8 mouse cellular contexts compared by ENCODE assay signal in the genomic region with DNA sequence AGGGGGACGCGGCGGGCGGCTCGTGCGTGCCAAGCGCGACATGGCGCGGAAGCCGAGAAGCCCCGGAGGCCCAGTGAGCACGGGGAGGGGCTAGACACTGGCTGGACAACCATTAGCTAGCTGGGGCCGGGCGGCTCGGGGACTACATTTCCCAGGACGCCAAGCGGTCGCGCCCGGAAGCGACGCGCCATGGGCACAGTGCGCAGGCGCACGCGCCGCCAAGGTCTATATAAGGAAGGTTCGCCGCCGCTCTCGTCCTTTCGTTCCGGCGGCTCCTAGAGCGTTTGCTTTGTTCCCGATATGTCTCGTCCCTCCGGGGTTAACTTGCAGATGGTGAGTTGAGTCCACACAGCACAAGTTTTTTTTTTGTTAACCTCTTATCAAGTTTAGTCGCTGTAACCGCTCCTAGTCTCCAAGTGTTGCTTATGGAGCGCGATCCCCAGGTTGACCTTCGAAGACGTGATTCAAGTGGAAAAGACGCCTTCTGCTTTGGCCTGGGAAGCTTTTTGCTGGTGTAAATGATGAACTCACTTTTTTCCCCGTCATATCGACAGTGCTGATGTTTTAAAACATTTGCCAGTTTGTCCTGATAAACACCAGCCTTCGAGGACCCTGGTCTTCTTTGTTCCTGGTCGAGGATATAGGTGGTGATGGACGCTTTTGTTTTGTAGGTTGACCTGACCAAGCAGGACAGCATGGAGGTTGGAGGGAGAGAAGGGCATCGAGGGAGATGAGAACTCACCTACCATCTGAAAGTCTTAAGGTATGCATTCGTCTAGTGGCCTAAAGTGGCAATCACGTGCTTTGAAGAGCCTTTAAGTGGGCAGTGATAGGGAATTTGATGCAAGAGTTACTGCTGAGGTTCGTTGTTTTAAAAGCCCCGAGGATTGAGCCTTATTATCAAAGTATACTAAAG. TPM values are rescaled to one million over a fixed set of nuclear protein-coding genes. Genes with fewer than 3 reads are reported as not detected.
DNase-seq lines count a peak whose midpoint lies in the region; ATAC-seq and TF ChIP-seq lines count a peak whose summit lies in the region.

TSS of gene Znfx1 (minus strand) at position 51 of the 916 bp plus-strand sequence.

- H3K4me1 ChIP-seq in E14TG2a.4 (replicated peaks; ENCODE audit: low read depth, low read length) = peaks cover 46% of the 10 kb centered on the region
- peaks cover 18% of the 10 kb centered on the region for H3K4me1 ChIP-seq in forebrain, embryonic 14.5 days (ENCODE audit: control insufficient read depth, insufficient read depth, low read length)
- peaks cover 46% of the 10 kb centered on the region for H3K4me1 ChIP-seq in neural tube, embryonic 15.5 days

- H3K27ac ChIP-seq in forebrain, embryonic 14.5 days (ENCODE audit: low read depth, low read length) = peak within 1 kb of the TSS; percentile 90
- H3K27ac ChIP-seq in neural tube, embryonic 15.5 days (replicated peaks) = peak within 1 kb of the TSS; percentile 95

- no peaks in the 10 kb centered on the region for H3K27me3 ChIP-seq in E14TG2a.4 (ENCODE audit: insufficient read depth, low read length)
- H3K27me3 ChIP-seq in forebrain, embryonic 14.5 days (replicated peaks; ENCODE audit: control insufficient read depth, insufficient read depth, low read length) = no peaks in the 10 kb centered on the region
- H3K27me3 ChIP-seq in neural tube, embryonic 15.5 days (replicated peaks) = no peaks in the 10 kb centered on the region

- peaks cover 46% of the 10 kb centered on the region for H3K36me3 ChIP-seq in E14TG2a.4 (ENCODE audit: insufficient read depth, low read length)
- H3K36me3 ChIP-seq in forebrain, embryonic 14.5 days (ENCODE audit: control insufficient read depth, insufficient read depth, low read length) = peaks cover 30% of the 10 kb centered on the region
- H3K36me3 ChIP-seq in neural tube, embryonic 15.5 days = peaks cover 28% of the 10 kb centered on the region

- peak within 1 kb of the TSS; percentile 90 for H3K4me3 ChIP-seq in E14TG2a.4 (replicated peaks; ENCODE audit: low read length)
- peak within 1 kb of the TSS; percentile 47 for H3K4me3 ChIP-seq in forebrain, embryonic 14.5 days (ENCODE audit: low read depth, low read length)
- peak within 1 kb of the TSS; percentile 88 for H3K4me3 ChIP-seq in neural tube, embryonic 15.5 days (replicated peaks)

- intact Hi-C loops in heart, postnatal 14 days (cut with DNase I) = no loop called here

- H3K9ac ChIP-seq in forebrain, embryonic 14.5 days (ENCODE audit: low read length) = peak within 1 kb of the TSS; percentile 92
- H3K9ac ChIP-seq in neural tube, embryonic 15.5 days (replicated peaks) = peak within 1 kb of the TSS; percentile 96

- H3K9me3 ChIP-seq in E14TG2a.4 (ENCODE audit: low read length) = peaks cover 9% of the 10 kb centered on the region; the same call in 1 of the 2 replicates
- H3K9me3 ChIP-seq in forebrain, embryonic 14.5 days (replicated peaks; ENCODE audit: control insufficient read depth, low read length) = no peaks in the 10 kb centered on the region
- H3K9me3 ChIP-seq in neural tube, embryonic 15.5 days (replicated peaks) = no peaks in the 10 kb centered on the region

- H3K4me2 ChIP-seq in forebrain, embryonic 14.5 days (ENCODE audit: low read length) = peak within 1 kb of the TSS; percentile 74
- peak within 1 kb of the TSS; percentile 83 for H3K4me2 ChIP-seq in neural tube, embryonic 15.5 days

- WGBS in forebrain, embryonic 14.5 days = under 1% methylated on average over 53 of the region's 57 CpGs
- under 1% methylated on average over 57 of the region's 57 CpGs for WGBS in neural tube, embryonic 15.5 days

- peak; percentile 97 for DNase-seq in forebrain, embryonic 14.5 days (ENCODE audit: low spot score)
- DNase-seq in heart, postnatal 14 days = peak; percentile 98 to 99
- peak; percentile 97 for DNase-seq in layer of hippocampus, adult 11-12 months (ENCODE audit: low spot score)
- DNase-seq in lung, adult 18-20 months = peak; percentile 95 to 96
- DNase-seq in testis, postnatal 14 days (ENCODE audit: low spot score) = peak; percentile 96

- peak; percentile 90 for ATAC-seq in cerebellum, adult (ENCODE audit: insufficient number of reproducible peaks, low FRiP score, low TSS enrichment)
- ATAC-seq in forebrain, embryonic 14.5 days = peak; percentile 95
- peak; percentile 93 for ATAC-seq in neural tube, embryonic 15.5 days (ENCODE audit: low FRiP score)

- no peak for TF ChIP-seq CTCF in E14TG2a.4 (conservative IDR thresholded peaks at IDR 0.05; ENCODE audit: low read length)

RNA-seq across cellular contexts. Expression of gene Znfx1, which starts in this region (rescaled TPM):
- polyA plus RNA-seq in forebrain, embryonic 14.5 days (2014; fragmentation: Nextera tagmentation; extraction: Ambion mirVana) = 4.9 and 5.9 TPM in 2 replicates
- 10 to 100 TPM; 32.1 to 36.1 TPM for total RNA-seq in heart, postnatal 14 days (2021)
- 8.4 and 8.8 TPM in 2 replicates for polyA plus RNA-seq in neural tube, embryonic 15.5 days (2015; fragmentation: Nextera tagmentation; extraction: Ambion mirVana)

Comparison
In these comparisons a context has a peak if more than half of its experiments do, and no peak if none do; other contexts are left out.
1. Peak in every context shown above with its lines: DNase-seq, ATAC-seq, H3K4me3 ChIP-seq and H3K27ac ChIP-seq.